Mouse (Mus musculus) G1E (cell line): Measurements from ENCODE around the gene Olfr1240. TPM values are rescaled to one million over a fixed set of nuclear protein-coding genes. Genes with fewer than 3 reads are reported as not detected.

Source experiments
- ATAC-seq: 2 replicates; pipeline ENCODE4 v1.8.0; 2016; ENCODE audit warnings: mild to moderate bottlenecking; ENCODE audit not compliant: insufficient number of reproducible peaks, poor library complexity, low FRiP score, severe bottlenecking; ENCODE audit errors: extremely low read depth
- DNase-seq: peaks from one replicate; pipeline ENCODE4 v3.0.0; 2012; ENCODE audit warnings: low spot score
- H3K27me3 ChIP-seq: 2 replicates; pipeline ENCODE4 v1.6.1; 2012; ENCODE audit warnings: mild to moderate bottlenecking, low read length, inconsistent platforms; ENCODE audit not compliant: insufficient read depth
- H3K36me3 ChIP-seq: replicated peaks from 2 replicates; pipeline ENCODE3; 2012; ENCODE audit warnings: mild to moderate bottlenecking, inconsistent platforms
- H3K4me1 ChIP-seq: 2 replicates; pipeline ENCODE4 v1.6.1; 2012; ENCODE audit warnings: low read depth, low read length, inconsistent platforms, mixed read lengths; ENCODE audit not compliant: insufficient read depth
- H3K4me3 ChIP-seq: 2 replicates; pipeline ENCODE4 v1.5.1; 2012; ENCODE audit warnings: low read depth, mild to moderate bottlenecking, inconsistent platforms, low read length, moderate library complexity, mixed read lengths
- H3K9me3 ChIP-seq: replicated peaks from 2 replicates; pipeline ENCODE4 v1.6.1; 2012; ENCODE audit warnings: inconsistent platforms
- CTCF ChIP-seq: IDR thresholded peaks from 2 replicates; pipeline ENCODE4 v1.5.1; 2012; ENCODE audit warnings: low read depth, low read length, inconsistent platforms, mixed read lengths
- GATA1 ChIP-seq: IDR thresholded peaks from 2 replicates; pipeline ENCODE4 v1.6.1; 2012; ENCODE audit warnings: borderline replicate concordance, low read length, inconsistent platforms, mixed read lengths
- GATA2 ChIP-seq: IDR thresholded peaks from 2 replicates; pipeline ENCODE4 v1.6.1; 2012; ENCODE audit warnings: low read depth, low read length, inconsistent platforms, borderline replicate concordance
- POLR2AphosphoS5 ChIP-seq: IDR thresholded peaks from 2 replicates; pipeline ENCODE4 v1.6.1; 2012; ENCODE audit warnings: low read depth, low read length, inconsistent platforms; ENCODE audit not compliant: insufficient replicate concordance
- TAL1 ChIP-seq: conservative IDR thresholded peaks from 2 replicates; pipeline ENCODE4 v1.6.1; 2012; ENCODE audit warnings: low read depth, low read length, inconsistent platforms, mixed read lengths
- polyA plus RNA-seq: library from polyadenylated mRNA; stranded (reverse); fragments of >175 nt; gene quantifications from 2 replicates; pipeline ENCODE4 v1.2.3, GENCODE M21; 2012
- total RNA-seq, 2 experiments: library from RNA; stranded (forward) in 1 of 2; stranded (reverse) in 1 of 2; fragments of 200-1000 nt in 1 of 2; fragments of >200 nt in 1 of 2; fragmentation: Nextera tagmentation in 1 of 2; gene quantifications; 2 replicates each; pipeline ENCODE4 v1.2.3; 2014 to 2017

Olfr1240 gene
- total RNA-seq (2014; fragmentation: Nextera tagmentation) (not detected in 2 replicates), total RNA-seq (2017) (0.05 and 0.23 TPM in 2 replicates), polyA plus RNA-seq (not detected in 2 replicates)

- Histone ChIP-seq H3K36me3 (no peaks in the 10 kb centered on the region), H3K27me3 (no peaks in the 10 kb centered on the region), H3K9me3 (no peaks in the 10 kb centered on the region), H3K4me3 (no peak within 1 kb of the TSS), H3K4me1 (no peaks in the 10 kb centered on the region)
- DNase-seq (no peak), ATAC-seq (no peak)
- TF ChIP-seq GATA1 (no peak), TAL1 (no peak), CTCF (no peak), GATA2 (no peak), POLR2AphosphoS5 (no peak)
Measured at GRCm38 (mm10) chr2:89442900-89443299, at the start of gene Olfr1240. Gene Olfr1240, minus strand, starts transcription at chr2:89443000.

- H3K4me1 ChIP-seq: no peaks in the 10 kb centered on the region
- no peak for TF ChIP-seq POLR2AphosphoS5
- no peak for TF ChIP-seq GATA1
- TF ChIP-seq CTCF: no peak
- no peak for TF ChIP-seq GATA2
- no peak for TF ChIP-seq TAL1
- no peak for DNase-seq
- H3K36me3 ChIP-seq: no peaks in the 10 kb centered on the region
- ATAC-seq: no peak
- no peaks in the 10 kb centered on the region for H3K27me3 ChIP-seq
- H3K9me3 ChIP-seq: no peaks in the 10 kb centered on the region
- no peak within 1 kb of the TSS for H3K4me3 ChIP-seq
Measured at GRCm38 (mm10) chr2:89487026-89487425, 44.2 kb upstream of the Olfr1240 start, which contains the start of gene Olfr1241. Gene Olfr1241, minus strand, starts transcription at chr2:89487126.

GRCm38 (mm10) chr2:89420307-89420706 lies 22.5 kb downstream of the Olfr1240 start, which contains the start of gene Olfr1239:
Gene Olfr1239, minus strand, starts transcription at chr2:89420407.
- Histone ChIP-seq H3K4me3 (no peak within 1 kb of the TSS), H3K4me1 (no peaks in the 10 kb centered on the region), H3K36me3 (no peaks in the 10 kb centered on the region), H3K27me3 (no peaks in the 10 kb centered on the region), H3K9me3 (no peaks in the 10 kb centered on the region)
- ATAC-seq: no peak
- TF ChIP-seq GATA2 (no peak), CTCF (no peak), GATA1 (no peak), TAL1 (no peak), POLR2AphosphoS5 (no peak)
- no peak for DNase-seq

- TF ChIP-seq TAL1: no peak
- TF ChIP-seq POLR2AphosphoS5: no peak
- TF ChIP-seq GATA2: no peak
- TF ChIP-seq CTCF: no peak
- TF ChIP-seq GATA1: no peak
- ATAC-seq (no peak), DNase-seq (no peak)
- no peaks in the 10 kb centered on the region for H3K4me1 ChIP-seq
- no peaks in the 10 kb centered on the region for H3K36me3 ChIP-seq
- H3K9me3 ChIP-seq: no peaks in the 10 kb centered on the region
- H3K27me3 ChIP-seq: no peaks in the 10 kb centered on the region
- H3K4me3 ChIP-seq: no peak overlapping the region
Measured at GRCm38 (mm10) chr2:89414557-89414956, 28.2 kb downstream of the Olfr1240 start.

GRCm38 (mm10) chr2:89409576-89409975 lies 33.2 kb downstream of the Olfr1240 start, which contains the start of gene Olfr1238:
Gene Olfr1238, minus strand, starts transcription at chr2:89409676.
- H3K36me3 ChIP-seq: no peaks in the 10 kb centered on the region
- TF ChIP-seq GATA2 (no peak), POLR2AphosphoS5 (no peak), TAL1 (no peak), CTCF (no peak), GATA1 (no peak)
- H3K9me3 ChIP-seq: no peaks in the 10 kb centered on the region
- no peak within 1 kb of the TSS for H3K4me3 ChIP-seq
- DNase-seq (no peak), ATAC-seq (no peak)
- no peaks in the 10 kb centered on the region for H3K27me3 ChIP-seq
- H3K4me1 ChIP-seq: no peaks in the 10 kb centered on the region

- DNase-seq: no peak
- H3K4me1 ChIP-seq: no peaks in the 10 kb centered on the region
- ATAC-seq: no peak
- no peaks in the 10 kb centered on the region; the same call in 1 of the 2 replicates for H3K9me3 ChIP-seq
- H3K36me3 ChIP-seq: no peaks in the 10 kb centered on the region
- H3K27me3 ChIP-seq: no peaks in the 10 kb centered on the region
- TF ChIP-seq GATA2 (no peak), GATA1 (no peak), POLR2AphosphoS5 (no peak), CTCF (no peak), TAL1 (no peak)
- no peak overlapping the region for H3K4me3 ChIP-seq
Measured at GRCm38 (mm10) chr2:89400882-89401281, 41.9 kb downstream of the Olfr1240 start.

Other genes with a start within 250 kb of the Olfr1240 start
- gene Olfr1226, start 243.0 kb downstream of the Olfr1240 start, total RNA-seq (2014; fragmentation: Nextera tagmentation): not detected in 2 replicates
- gene Olfr1226, start 243.0 kb downstream of the Olfr1240 start, total RNA-seq (2017): 0.12 and 0.16 TPM in 2 replicates
- not detected in 2 replicates for gene Olfr1226, start 243.0 kb downstream of the Olfr1240 start, polyA plus RNA-seq
- not detected in 2 replicates for gene Olfr1228, start 188.9 kb downstream of the Olfr1240 start, total RNA-seq (2014; fragmentation: Nextera tagmentation)
- gene Olfr1228, start 188.9 kb downstream of the Olfr1240 start, total RNA-seq (2017): 0.05 TPM in 1 of 2 replicates, not detected in the other
- not detected in 2 replicates for gene Olfr1228, start 188.9 kb downstream of the Olfr1240 start, polyA plus RNA-seq
- not detected in 2 replicates for gene Olfr1229, start 155.0 kb downstream of the Olfr1240 start, total RNA-seq (2014; fragmentation: Nextera tagmentation)
- 0.16 and 0.17 TPM in 2 replicates for gene Olfr1229, start 155.0 kb downstream of the Olfr1240 start, total RNA-seq (2017)
- gene Olfr1229, start 155.0 kb downstream of the Olfr1240 start, polyA plus RNA-seq: not detected in 2 replicates
- not detected in 2 replicates for gene Olfr1230, start 145.7 kb downstream of the Olfr1240 start, total RNA-seq (2014; fragmentation: Nextera tagmentation)
- 0.41 TPM in 1 of 2 replicates, not detected in the other for gene Olfr1230, start 145.7 kb downstream of the Olfr1240 start, total RNA-seq (2017)
- gene Olfr1230, start 145.7 kb downstream of the Olfr1240 start, polyA plus RNA-seq: not detected in 2 replicates
- not detected in 2 replicates for gene Olfr1231, start 135.9 kb downstream of the Olfr1240 start, total RNA-seq (2014; fragmentation: Nextera tagmentation)
- gene Olfr1231, start 135.9 kb downstream of the Olfr1240 start, total RNA-seq (2017): 0.12 and 0.22 TPM in 2 replicates
- gene Olfr1231, start 135.9 kb downstream of the Olfr1240 start, polyA plus RNA-seq: not detected in 2 replicates
- not detected in 2 replicates for gene Olfr1232, start 113.3 kb downstream of the Olfr1240 start, total RNA-seq (2014; fragmentation: Nextera tagmentation)
- gene Olfr1232, start 113.3 kb downstream of the Olfr1240 start, total RNA-seq (2017): not detected in 2 replicates
- gene Olfr1232, start 113.3 kb downstream of the Olfr1240 start, polyA plus RNA-seq: not detected in 2 replicates
- gene Olfr1233, start 100.6 kb downstream of the Olfr1240 start, total RNA-seq (2014; fragmentation: Nextera tagmentation): not detected in 2 replicates
- gene Olfr1233, start 100.6 kb downstream of the Olfr1240 start, total RNA-seq (2017): under 0.01 and 0.16 TPM in 2 replicates
- gene Olfr1233, start 100.6 kb downstream of the Olfr1240 start, polyA plus RNA-seq: not detected in 2 replicates
- gene Olfr1234, start 78.1 kb downstream of the Olfr1240 start, total RNA-seq (2014; fragmentation: Nextera tagmentation): not detected in 2 replicates
- gene Olfr1234, start 78.1 kb downstream of the Olfr1240 start, total RNA-seq (2017): 0.06 and 0.22 TPM in 2 replicates
- gene Olfr1234, start 78.1 kb downstream of the Olfr1240 start, polyA plus RNA-seq: not detected in 2 replicates
- not detected in 2 replicates for gene Olfr1238, start 33.3 kb downstream of the Olfr1240 start, total RNA-seq (2014; fragmentation: Nextera tagmentation)
- gene Olfr1238, start 33.3 kb downstream of the Olfr1240 start, total RNA-seq (2017): 0.11 and 0.12 TPM in 2 replicates
- not detected in 2 replicates for gene Olfr1238, start 33.3 kb downstream of the Olfr1240 start, polyA plus RNA-seq
- not detected in 2 replicates for gene Olfr1239, start 22.6 kb downstream of the Olfr1240 start, total RNA-seq (2014; fragmentation: Nextera tagmentation)
- gene Olfr1239, start 22.6 kb downstream of the Olfr1240 start, total RNA-seq (2017): 0.16 and 0.23 TPM in 2 replicates
- not detected in 2 replicates for gene Olfr1239, start 22.6 kb downstream of the Olfr1240 start, polyA plus RNA-seq
- not detected in 2 replicates for gene Olfr1241, start 44.1 kb upstream of the Olfr1240 start, total RNA-seq (2014; fragmentation: Nextera tagmentation)
- 0.06 TPM in 1 of 2 replicates, not detected in the other for gene Olfr1241, start 44.1 kb upstream of the Olfr1240 start, total RNA-seq (2017)
- gene Olfr1241, start 44.1 kb upstream of the Olfr1240 start, polyA plus RNA-seq: not detected in 2 replicates
- not detected in 2 replicates for gene Olfr1242, start 55.3 kb upstream of the Olfr1240 start, total RNA-seq (2014; fragmentation: Nextera tagmentation)
- not detected in 2 replicates for gene Olfr1242, start 55.3 kb upstream of the Olfr1240 start, total RNA-seq (2017)
- gene Olfr1242, start 55.3 kb upstream of the Olfr1240 start, polyA plus RNA-seq: not detected in 2 replicates
- not detected in 2 replicates for gene Olfr1243, start 88.5 kb upstream of the Olfr1240 start, total RNA-seq (2014; fragmentation: Nextera tagmentation)
- 0.23 and 0.38 TPM in 2 replicates for gene Olfr1243, start 88.5 kb upstream of the Olfr1240 start, total RNA-seq (2017)
- gene Olfr1243, start 88.5 kb upstream of the Olfr1240 start, polyA plus RNA-seq: not detected in 2 replicates
- gene Olfr1245, start 135.4 kb upstream of the Olfr1240 start, total RNA-seq (2014; fragmentation: Nextera tagmentation): not detected in 2 replicates
- gene Olfr1245, start 135.4 kb upstream of the Olfr1240 start, total RNA-seq (2017): 0.46 TPM in 1 of 2 replicates, not detected in the other
- gene Olfr1245, start 135.4 kb upstream of the Olfr1240 start, polyA plus RNA-seq: not detected in 2 replicates
- gene Olfr1246, start 150.2 kb upstream of the Olfr1240 start, total RNA-seq (2014; fragmentation: Nextera tagmentation): not detected in 2 replicates
- gene Olfr1246, start 150.2 kb upstream of the Olfr1240 start, total RNA-seq (2017): under 0.01 and 0.05 TPM in 2 replicates
- gene Olfr1246, start 150.2 kb upstream of the Olfr1240 start, polyA plus RNA-seq: not detected in 2 replicates
- gene Olfr1247, start 171.1 kb upstream of the Olfr1240 start, total RNA-seq (2014; fragmentation: Nextera tagmentation): not detected in 2 replicates
- 0.06 and 0.22 TPM in 2 replicates for gene Olfr1247, start 171.1 kb upstream of the Olfr1240 start, total RNA-seq (2017)
- not detected in 2 replicates for gene Olfr1247, start 171.1 kb upstream of the Olfr1240 start, polyA plus RNA-seq
- not detected in 2 replicates for gene Olfr1248, start 175.2 kb upstream of the Olfr1240 start, total RNA-seq (2014; fragmentation: Nextera tagmentation)
- 0.17 TPM in 1 of 2 replicates, not detected in the other for gene Olfr1248, start 175.2 kb upstream of the Olfr1240 start, total RNA-seq (2017)
- not detected in 2 replicates for gene Olfr1248, start 175.2 kb upstream of the Olfr1240 start, polyA plus RNA-seq
- not detected in 2 replicates for gene Olfr1249, start 192.0 kb upstream of the Olfr1240 start, total RNA-seq (2014; fragmentation: Nextera tagmentation)
- not detected in 2 replicates for gene Olfr1249, start 192.0 kb upstream of the Olfr1240 start, total RNA-seq (2017)
- gene Olfr1249, start 192.0 kb upstream of the Olfr1240 start, polyA plus RNA-seq: not detected in 2 replicates
- gene Olfr1250, start 218.5 kb upstream of the Olfr1240 start, total RNA-seq (2014; fragmentation: Nextera tagmentation): not detected in 2 replicates
- gene Olfr1250, start 218.5 kb upstream of the Olfr1240 start, total RNA-seq (2017): 0.12 and 0.27 TPM in 2 replicates
- not detected in 2 replicates for gene Olfr1250, start 218.5 kb upstream of the Olfr1240 start, polyA plus RNA-seq
- not detected in 2 replicates for gene Olfr1251, start 228.9 kb upstream of the Olfr1240 start, total RNA-seq (2014; fragmentation: Nextera tagmentation)
- gene Olfr1251, start 228.9 kb upstream of the Olfr1240 start, total RNA-seq (2017): not detected in 2 replicates
- not detected in 2 replicates for gene Olfr1251, start 228.9 kb upstream of the Olfr1240 start, polyA plus RNA-seq